Mouse (Mus musculus): ENCODE results near the gene Rhcg. TPM values are rescaled to one million over a fixed set of nuclear protein-coding genes. Genes with fewer than 3 reads are reported as not detected.
A peak's percentile ranks its signal among the peaks of the same experiment; 100 is the strongest.

Rhcg gene
- total RNA-seq, 2 experiments from 2014 or later = 2.0 to 2.8 TPM

DNA sequence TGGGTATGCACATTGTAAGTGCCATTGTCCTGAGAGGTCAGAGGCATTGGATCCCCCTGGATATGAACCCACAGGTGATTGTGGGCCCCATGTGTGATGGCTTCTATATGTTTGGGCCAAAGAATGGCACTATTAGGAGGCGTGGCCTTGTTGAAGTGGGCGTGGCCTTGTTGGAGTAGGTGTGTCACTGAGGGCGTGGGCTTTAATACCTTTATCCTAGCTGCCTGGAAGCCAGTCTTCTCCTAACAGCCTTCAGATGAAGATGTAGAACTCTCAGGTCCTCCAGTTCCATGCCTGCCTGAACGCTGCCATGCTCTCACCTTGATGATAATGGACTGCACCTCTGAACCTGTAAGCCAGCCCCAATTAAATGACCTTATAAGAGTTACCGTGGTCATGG lies 55.1 kb downstream of the Rhcg start:
- DNase-seq (ENCODE audit: low spot score in 2 of 2) = no peak
- intact Hi-C loops (cut with DNase I) = no loop called here

DNA sequence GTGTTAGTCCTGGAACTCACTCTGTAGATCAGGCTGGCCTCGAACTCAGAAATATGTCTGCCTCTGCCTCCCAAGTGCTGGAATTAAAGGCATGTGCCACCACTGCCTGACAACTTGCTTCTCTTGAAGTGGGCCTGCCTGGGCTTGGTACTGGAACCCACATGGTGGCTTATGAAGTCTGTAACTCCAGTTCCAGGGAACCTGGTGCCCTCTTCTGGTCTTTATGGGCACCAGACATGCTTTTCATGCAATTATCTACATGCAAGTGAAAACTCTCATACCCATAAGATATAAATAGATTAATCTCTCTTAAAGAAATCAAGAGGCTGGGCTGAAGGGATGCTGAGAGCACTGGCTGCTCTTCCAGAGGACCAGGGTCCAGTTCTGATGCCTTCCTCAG lies 58.8 kb downstream of the Rhcg start:
- DNase-seq (ENCODE audit: low spot score in 2 of 2) = no peak

DNA sequence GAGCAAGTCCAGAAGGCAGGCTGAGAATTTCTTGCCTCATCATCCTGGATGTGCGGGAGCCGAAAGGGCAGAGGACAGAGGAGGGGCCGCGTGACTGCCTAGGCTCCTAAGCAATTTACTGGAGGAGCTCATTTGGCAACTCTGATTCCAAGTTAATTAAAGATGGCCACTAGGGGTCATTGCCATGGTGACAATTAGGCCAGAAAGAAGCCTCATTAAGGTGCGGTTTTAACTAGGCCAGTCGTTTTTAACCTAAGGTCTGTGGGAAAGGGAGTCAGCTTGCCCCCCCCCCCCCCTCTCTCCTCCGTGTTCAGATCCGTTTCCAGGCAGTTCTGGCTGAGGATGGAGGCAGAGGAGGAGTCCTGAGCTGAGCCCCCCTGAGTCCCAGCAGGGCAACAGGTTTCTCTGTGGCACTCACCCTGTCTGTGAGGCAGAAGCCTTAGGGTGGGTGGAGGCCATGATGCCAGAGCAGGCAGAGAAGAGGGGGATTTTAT lies 59.7 kb downstream of the Rhcg start:
- intact Hi-C loops (cut with DNase I) = no loop called here
- DNase-seq (ENCODE audit: low spot score in 2 of 2) = no peak

More for the DNA sequence above, 58.8 kb downstream of the Rhcg start:
- intact Hi-C loops (cut with DNase I) = no loop called here

DNA sequence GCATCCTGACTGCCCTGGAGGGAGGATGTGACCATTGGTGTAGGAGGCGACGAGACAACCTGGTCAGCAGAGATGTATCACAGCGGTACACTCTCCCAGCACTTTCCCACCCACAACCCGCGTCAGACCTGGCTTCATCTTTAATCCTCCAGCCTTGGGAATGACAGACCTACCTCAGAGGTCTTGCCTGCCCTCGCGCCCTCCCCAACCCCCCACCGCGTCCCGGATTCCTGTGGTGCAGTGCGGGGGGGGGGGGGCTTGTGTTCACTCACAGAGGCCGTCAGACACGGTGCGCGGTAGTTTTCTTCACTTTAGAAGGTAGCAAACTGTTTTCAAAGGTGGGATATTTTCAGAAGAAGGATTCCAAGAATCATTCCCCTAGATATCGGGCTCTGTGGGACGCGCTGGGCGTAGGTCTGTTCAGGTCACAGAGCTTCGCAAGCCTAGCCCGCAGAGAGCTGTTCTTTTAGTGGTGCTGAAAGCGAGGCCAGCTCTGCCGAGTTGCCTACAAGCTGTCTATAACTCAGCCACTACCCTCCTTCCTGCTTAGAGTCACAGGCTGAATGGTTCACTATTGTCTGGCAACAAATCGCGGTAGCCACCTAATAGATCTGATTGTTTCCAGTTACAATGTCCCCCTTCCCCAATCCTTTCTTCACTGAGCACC lies 62.0 kb downstream of the Rhcg start:
- no peak for DNase-seq (ENCODE audit: low spot score in 2 of 2)
- intact Hi-C loops (cut with DNase I) = no loop called here

DNA sequence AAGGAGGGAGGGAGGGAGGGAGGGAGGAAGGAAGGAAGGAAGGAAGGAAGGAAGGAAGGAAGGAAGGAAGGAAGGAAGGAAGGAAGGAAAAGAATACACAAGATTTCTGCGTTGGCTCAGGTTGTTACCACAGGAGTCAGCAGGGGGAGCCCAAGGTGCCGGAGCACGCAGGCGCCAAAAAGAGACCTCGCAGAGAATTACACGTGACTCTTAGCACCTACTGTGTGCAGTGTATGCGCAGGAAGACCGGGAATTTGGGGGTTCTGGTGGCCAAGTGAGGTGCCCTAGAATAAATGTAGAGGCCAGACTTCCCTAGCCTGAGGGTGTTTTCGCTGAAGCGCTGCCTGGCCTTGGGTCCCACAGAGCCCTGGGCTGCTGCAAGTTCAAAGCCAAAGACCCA lies 64.8 kb downstream of the Rhcg start:
- intact Hi-C loops (cut with DNase I) = no loop called here
- no peak for DNase-seq (ENCODE audit: low spot score in 2 of 2)

DNA sequence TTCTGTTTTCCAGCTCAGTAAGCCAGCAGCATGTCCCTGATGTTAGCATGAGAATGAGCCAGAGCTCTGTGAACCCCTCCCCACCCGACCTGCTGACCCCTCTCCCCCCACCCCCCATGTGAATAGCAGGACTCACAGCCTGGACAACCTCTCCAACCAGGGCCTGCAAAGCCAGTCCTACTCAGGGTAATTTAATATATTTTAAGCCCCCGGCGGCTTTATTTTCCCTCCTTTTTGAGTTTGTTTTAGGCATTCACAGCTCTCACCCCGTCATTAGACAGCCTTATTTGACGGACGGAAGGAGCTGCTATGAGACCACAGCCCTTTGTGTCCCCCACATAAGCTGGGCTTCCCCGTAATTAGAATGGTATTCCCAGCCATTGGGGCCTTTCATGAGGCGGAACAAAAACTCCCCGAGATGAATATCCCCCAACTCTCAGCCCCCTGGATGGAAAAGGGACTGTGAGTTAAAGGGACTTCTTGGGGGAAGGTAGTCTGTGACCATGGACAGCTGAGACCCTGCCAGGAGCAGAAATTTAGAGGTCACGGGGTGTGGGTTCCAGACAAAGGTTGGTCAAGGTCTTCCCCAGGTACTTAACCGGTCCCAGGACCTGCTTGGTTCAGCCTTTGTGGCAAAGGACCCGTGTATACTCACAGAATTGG lies 68.4 kb downstream of the Rhcg start:
- intact Hi-C loops (cut with DNase I) = no loop called here
- no peak for DNase-seq (ENCODE audit: low spot score in 2 of 2)

DNA sequence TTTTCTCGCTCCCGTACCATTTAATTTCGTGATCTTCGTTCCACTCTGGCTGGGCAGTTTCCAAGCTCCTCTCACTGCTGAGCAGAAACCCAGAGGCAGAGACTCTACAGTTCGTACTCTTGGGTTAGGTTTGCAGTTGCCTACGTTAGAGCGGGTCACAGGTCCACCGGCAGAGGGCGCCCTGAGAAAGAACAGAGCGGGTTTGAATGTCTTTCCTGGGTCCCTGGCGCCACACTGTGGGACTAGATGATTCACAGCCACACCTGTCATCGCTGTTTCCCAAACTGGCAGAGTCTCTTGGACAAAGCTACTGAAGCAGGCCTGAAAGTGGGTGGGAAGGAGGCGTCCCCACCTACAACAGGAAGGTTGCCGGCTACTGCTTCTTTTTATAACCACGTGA lies 70.4 kb downstream of the Rhcg start:
- intact Hi-C loops (cut with DNase I) = loop anchor here (1.0 to 2.0 kb wide), 2 partner anchors 45 to 50 kb away; no protein-coding TSS in a partner anchor
- peak; percentile 91 to 98 for DNase-seq (ENCODE audit: low spot score in 2 of 2)

DNA sequence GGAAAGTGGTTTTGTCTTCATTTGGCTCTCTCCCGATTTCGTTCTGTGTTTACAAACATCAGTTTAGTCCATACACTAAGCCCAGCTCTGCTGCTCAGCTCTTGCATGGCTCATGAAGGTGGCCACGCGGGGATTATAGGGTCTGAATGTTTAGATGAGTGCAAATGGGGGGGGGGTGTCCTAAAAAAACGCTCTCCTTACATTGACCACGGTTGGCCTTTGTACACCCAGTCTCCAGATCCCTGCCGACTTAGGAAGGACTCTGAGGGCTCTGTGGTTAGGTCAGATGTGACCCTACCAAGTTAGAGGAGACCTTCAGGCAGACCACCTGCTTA lies 72.4 kb downstream of the Rhcg start:
- DNase-seq (ENCODE audit: low spot score in 2 of 2) = no peak
- intact Hi-C loops (cut with DNase I) = no loop called here

DNA sequence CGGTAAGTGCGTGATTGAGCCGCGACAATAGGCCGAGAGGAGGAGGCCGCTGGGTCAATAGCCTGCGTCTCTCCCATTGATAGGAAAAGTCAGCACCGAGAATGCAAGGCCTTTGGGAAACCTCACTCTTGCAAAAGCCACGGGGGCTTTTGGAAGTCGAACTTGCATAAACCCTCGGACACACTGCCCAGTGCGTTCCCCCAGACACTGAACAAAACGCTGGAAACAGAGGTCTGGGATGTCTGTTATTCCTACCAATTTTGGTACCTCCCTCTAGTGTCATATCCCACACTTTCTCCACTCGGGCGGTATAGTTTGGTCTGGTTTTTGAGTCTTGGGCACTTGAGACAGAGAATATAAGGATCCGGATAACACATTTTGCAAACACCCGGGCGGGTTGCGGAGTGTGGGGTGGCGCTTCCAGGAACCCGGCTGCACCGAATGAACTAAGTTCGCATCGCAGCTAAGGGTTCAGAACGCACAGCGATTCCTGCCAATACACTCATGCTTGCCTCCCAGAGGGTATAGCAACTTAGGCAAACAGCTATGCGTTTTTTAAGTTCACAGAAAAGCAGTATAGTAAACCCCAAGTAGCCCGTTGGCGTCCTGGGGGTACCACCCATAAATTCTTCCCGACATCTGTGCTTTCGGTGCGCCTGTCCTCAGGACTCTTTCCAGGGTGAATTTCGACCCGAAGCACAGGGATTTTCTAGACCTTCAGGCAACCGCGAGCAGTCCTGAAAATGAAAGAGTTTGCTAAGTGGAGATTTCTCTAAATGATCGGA lies 73.0 kb downstream of the Rhcg start:
- no peak for DNase-seq (ENCODE audit: low spot score in 2 of 2)
- intact Hi-C loops (cut with DNase I) = no loop called here

Other genes with a start within 250 kb of the Rhcg start
- gene Rlbp1, start 230.6 kb downstream of the Rhcg start, total RNA-seq (2021) = 10 to 100 TPM; 21.2 to 22.4 TPM
- gene Fanci, start 225.7 kb downstream of the Rhcg start, total RNA-seq (2021) = under 1 TPM; 0.57 to 0.92 TPM
- gene Polg, start 151.3 kb downstream of the Rhcg start, total RNA-seq (2021) = 10 to 100 TPM; 75.5 to 87.3 TPM
- gene Ticrr, start 42.5 kb upstream of the Rhcg start, total RNA-seq (2021) = under 1 TPM in 1 of 2 experiments, not detected in 1; 0.11 TPM
- gene Kif7, start 98.1 kb upstream of the Rhcg start, total RNA-seq (2021) = 1 to 10 TPM; 1.1 to 1.7 TPM
- gene Plin1, start 115.2 kb upstream of the Rhcg start, total RNA-seq (2021) = not detected
- gene Pex11a, start 125.5 kb upstream of the Rhcg start, total RNA-seq (2021) = 1 to 10 TPM; 9.4 to 9.8 TPM
- under 1 TPM in 1 of 2 experiments, not detected in 1; 0.25 TPM for gene Wdr93, start 125.5 kb upstream of the Rhcg start, total RNA-seq (2021)
- gene Mesp1, start 176.1 kb upstream of the Rhcg start, total RNA-seq (2021) = under 1 TPM; 0.28 to 0.34 TPM
- gene Mesp2, start 193.1 kb upstream of the Rhcg start, total RNA-seq (2021) = 1 to 10 TPM; 1.7 to 2.4 TPM
- 1 to 10 TPM; 5.6 to 5.9 TPM for gene Anpep, start 243.4 kb upstream of the Rhcg start, total RNA-seq (2021)